Mouse (Mus musculus) spleen, adult 2 months (tissue): ENCODE measurements around the gene Bcl10. TPM values are rescaled to one million over a fixed set of nuclear protein-coding genes. Genes with fewer than 3 reads are reported as not detected.
A peak's percentile ranks its signal among the peaks of the same experiment; 100 is the strongest.
"Not testable (repeated sequence)": the region's sequence is repeated elsewhere in the genome, so short reads cannot be mapped to it uniquely, and the experiment has no call there.

Experiments used
- DNase-seq, 2 experiments: peaks; one replicate each; pipeline versions ENCODE4 v3.0.0 to v3.0.0-alpha.2; 2012 to 2021; ENCODE audit warnings: low spot score in 2 of 2, low read depth in 1 of 2
- H3K27ac ChIP-seq: fragments of 200-500 bp; 2 replicates; pipeline ENCODE4 v1.5.1; 2012; ENCODE audit warnings: low read length, inconsistent platforms; ENCODE audit not compliant: insufficient read depth
- H3K27me3 ChIP-seq: fragments of 200-500 bp; 2 replicates; pipeline ENCODE4 v1.6.1; 2012; ENCODE audit warnings: mild to moderate bottlenecking, moderate library complexity, low read length, inconsistent platforms; ENCODE audit not compliant: control insufficient read depth, insufficient read depth
- H3K36me3 ChIP-seq: fragments of 200-500 bp; 2 replicates; pipeline ENCODE4 v1.6.1; 2012; ENCODE audit warnings: mild to moderate bottlenecking, low read length, inconsistent platforms; ENCODE audit not compliant: control insufficient read depth, insufficient read depth
- H3K4me1 ChIP-seq: fragments of 200-500 bp; 2 replicates; pipeline ENCODE4 v1.6.1; 2011; ENCODE audit warnings: inconsistent platforms; ENCODE audit not compliant: control insufficient read depth, insufficient read depth, insufficient read length
- H3K4me3 ChIP-seq: fragments of 200-500 bp; 2 replicates; pipeline ENCODE4 v1.5.1; 2011; ENCODE audit warnings: mild to moderate bottlenecking, inconsistent platforms; ENCODE audit not compliant: insufficient read depth, insufficient read length; ENCODE audit errors: extremely low read depth
- CTCF ChIP-seq: fragments of 200-500 bp; IDR thresholded peaks from 2 replicates; pipeline ENCODE4 v1.5.1; 2011; ENCODE audit warnings: mild to moderate bottlenecking, inconsistent platforms; ENCODE audit not compliant: insufficient read depth, insufficient read length, insufficient replicate concordance; ENCODE audit errors: extremely low read depth
- POLR2A ChIP-seq: fragments of 200-500 bp; IDR thresholded peaks from 2 replicates; pipeline ENCODE4 v1.6.1; 2011; ENCODE audit warnings: low read depth, low read length, inconsistent platforms
- WGBS: fragments of 180-500 bp; shearing (Covaris S2); methylation state at CpG from one replicate; pipeline ENCODE4 v1.1.7; 2018; 5-methylcytosine and 5-hydroxymethylcytosine counted together
- polyA plus RNA-seq: library from polyadenylated mRNA; depleted of rRNA; stranded (reverse); fragments of >200 nt; gene quantifications from 2 replicates; pipeline ENCODE4 v1.2.3, GENCODE M21; 2012; rRNA removed

Gene Bcl10
- 11.4 and 11.7 TPM in 2 replicates for polyA plus RNA-seq

GRCm38 (mm10) chr3:145922019-145922854 is at the start of gene Bcl10:
Gene Bcl10, plus strand, starts transcription at chr3:145922804.
- H3K4me1 ChIP-seq = no peaks in the 10 kb centered on the region; the same call in none of the 2 replicates
- DNase-seq = no peak
- TF ChIP-seq POLR2A (no peak), CTCF (no peak)
- peak within 1 kb of the TSS; percentile 83 for H3K27ac ChIP-seq
- 79% methylated on average over 11 of the region's 11 CpGs for WGBS
- peak within 1 kb of the TSS; percentile 48; the same call in 1 of the 2 replicates for H3K4me3 ChIP-seq
- H3K36me3 ChIP-seq = no peaks in the 10 kb centered on the region
- no peaks in the 10 kb centered on the region for H3K27me3 ChIP-seq

- Histone ChIP-seq H3K4me3 (no peak overlapping the region), H3K36me3 (no peaks in the 10 kb centered on the region), H3K4me1 (no peaks in the 10 kb centered on the region), H3K27me3 (no peaks in the 10 kb centered on the region), H3K27ac (no peak overlapping the region)
- 93% methylated on average over 1 of the region's 1 CpGs for WGBS
- no peak for DNase-seq
- TF ChIP-seq CTCF = no peak
- no peak for TF ChIP-seq POLR2A
Observed at GRCm38 (mm10) chr3:145873271-145873670, 49.3 kb upstream of the Bcl10 start.

- 86% methylated on average over 4 of the region's 4 CpGs for WGBS
- Histone ChIP-seq H3K27me3 (no peaks in the 10 kb centered on the region), H3K4me1 (no peaks in the 10 kb centered on the region), H3K36me3 (no peaks in the 10 kb centered on the region), H3K27ac (no peak overlapping the region), H3K4me3 (no peak overlapping the region)
- TF ChIP-seq CTCF = no peak
- TF ChIP-seq POLR2A = no peak
- no peak for DNase-seq
Observed at GRCm38 (mm10) chr3:145874126-145874525, 48.5 kb upstream of the Bcl10 start.

- 65% methylated on average over 11 of the region's 11 CpGs for WGBS
- TF ChIP-seq CTCF (no peak), POLR2A (no peak)
Observed at GRCm38 (mm10) chr3:145876120-145876519, 46.5 kb upstream of the Bcl10 start.

GRCm38 (mm10) chr3:145878867-145879266 is 43.7 kb upstream of the Bcl10 start:
- not testable (repeated sequence) for DNase-seq

More at GRCm38 (mm10) chr3:145876120-145876519, 46.5 kb upstream of the Bcl10 start:
- H3K4me1 ChIP-seq = no peaks in the 10 kb centered on the region
- no peak overlapping the region for H3K4me3 ChIP-seq
- H3K36me3 ChIP-seq = no peaks in the 10 kb centered on the region
- no peaks in the 10 kb centered on the region for H3K27me3 ChIP-seq
- no peak overlapping the region for H3K27ac ChIP-seq
- DNase-seq = no peak

GRCm38 (mm10) chr3:145880335-145880734 is 42.3 kb upstream of the Bcl10 start:
- H3K27me3 ChIP-seq = no peaks in the 10 kb centered on the region
- no peaks in the 10 kb centered on the region for H3K4me1 ChIP-seq
- no peak overlapping the region for H3K4me3 ChIP-seq
- TF ChIP-seq POLR2A (no peak), CTCF (no peak)
- no peak for DNase-seq
- no peaks in the 10 kb centered on the region for H3K36me3 ChIP-seq
- H3K27ac ChIP-seq = no peak overlapping the region
- WGBS = 78% methylated on average over 1 of the region's 1 CpGs

More at GRCm38 (mm10) chr3:145878867-145879266, 43.7 kb upstream of the Bcl10 start:
- H3K4me3 ChIP-seq, H3K4me1 ChIP-seq, H3K27ac ChIP-seq, H3K27me3 ChIP-seq, H3K36me3 ChIP-seq: not testable (repeated sequence)
- WGBS = 95% methylated on average over 14 of the region's 14 CpGs

- H3K27ac ChIP-seq = no peak overlapping the region
- 92% methylated on average over 15 of the region's 15 CpGs for WGBS
Observed at GRCm38 (mm10) chr3:145882076-145882874, 40.3 kb upstream of the Bcl10 start.

More at GRCm38 (mm10) chr3:145882076-145882874, 40.3 kb upstream of the Bcl10 start:
- no peaks in the 10 kb centered on the region for H3K27me3 ChIP-seq
- no peaks in the 10 kb centered on the region for H3K36me3 ChIP-seq
- no peak for DNase-seq
- no peak for TF ChIP-seq POLR2A
- TF ChIP-seq CTCF = no peak
- H3K4me3 ChIP-seq = no peak overlapping the region
- H3K4me1 ChIP-seq = no peaks in the 10 kb centered on the region
